Mouse (Mus musculus): ENCODE data around the gene Irgc1.
A peak's percentile ranks its signal among the peaks of the same experiment; 100 is the strongest.

The Irgc1 gene

GRCm38 (mm10) chr7:24470356-24470755 is 18.3 kb upstream of the Irgc1 start:
- DNase-seq, result no peak

GRCm38 (mm10) chr7:24469126-24469525 is 17.0 kb upstream of the Irgc1 start:
- no peak for DNase-seq

GRCm38 (mm10) chr7:24467886-24468285 is 15.8 kb upstream of the Irgc1 start:
- no peak for DNase-seq

GRCm38 (mm10) chr7:24466835-24467234 is 14.7 kb upstream of the Irgc1 start:
- no peak for DNase-seq

GRCm38 (mm10) chr7:24462388-24463319 is 10.6 kb upstream of the Irgc1 start, which contains the start of gene Plaur:
Plaur (plus strand) TSS chr7:24462484.
- DNase-seq, result peak; percentile 27 to 52

- peak; percentile 81 to 83 for DNase-seq
Observed at GRCm38 (mm10) chr7:24461376-24462051, 9.4 kb upstream of the Irgc1 start.

GRCm38 (mm10) chr7:24459843-24460242 is 7.7 kb upstream of the Irgc1 start:
- peak in 1 of 2 experiments; percentile 19 for DNase-seq

GRCm38 (mm10) chr7:24459440-24459839 is 7.3 kb upstream of the Irgc1 start:
- no peak for DNase-seq

- DNase-seq, result no peak
Observed at GRCm38 (mm10) chr7:24457726-24458370, 5.8 kb upstream of the Irgc1 start.

- peak; percentile 29 to 40 for DNase-seq
Observed at GRCm38 (mm10) chr7:24455726-24456125, 3.6 kb upstream of the Irgc1 start.

- DNase-seq, result no peak
Observed at GRCm38 (mm10) chr7:24454199-24454598, 2.1 kb upstream of the Irgc1 start.

GRCm38 (mm10) chr7:24450585-24451017 is 1.5 kb downstream of the Irgc1 start:
- DNase-seq, result no peak

- no peak for DNase-seq
Observed at GRCm38 (mm10) chr7:24448782-24449517, 3.1 kb downstream of the Irgc1 start.

GRCm38 (mm10) chr7:24446697-24447340 is 5.3 kb downstream of the Irgc1 start:
- no peak for DNase-seq

- no peak for DNase-seq
Observed at GRCm38 (mm10) chr7:24445266-24445926, 6.7 kb downstream of the Irgc1 start.

- DNase-seq, result no peak
Observed at GRCm38 (mm10) chr7:24442313-24442712, 9.8 kb downstream of the Irgc1 start.

GRCm38 (mm10) chr7:24441785-24442184 is 10.3 kb downstream of the Irgc1 start:
- DNase-seq, result peak; percentile 55 to 74

- DNase-seq, result no peak
Observed at GRCm38 (mm10) chr7:24439891-24440290, 12.2 kb downstream of the Irgc1 start.

- DNase-seq, result no peak
Observed at GRCm38 (mm10) chr7:24439191-24439590, 12.9 kb downstream of the Irgc1 start.

- DNase-seq, result no peak
Observed at GRCm38 (mm10) chr7:24437981-24438380, 14.1 kb downstream of the Irgc1 start.

- no peak for DNase-seq
Observed at GRCm38 (mm10) chr7:24435305-24435704, 16.8 kb downstream of the Irgc1 start.
